Mouse (Mus musculus) ES-Bruce4 (cell line): ENCODE data around the gene Rab5c. TPM values are rescaled to one million over a fixed set of nuclear protein-coding genes. Genes with fewer than 3 reads are reported as not detected.

ENCODE experiments used
- H3K27ac ChIP-seq: 2 replicates; pipeline ENCODE4 v1.5.1; 2012; ENCODE audit warnings: low read length, inconsistent platforms; ENCODE audit not compliant: insufficient read depth
- H3K27me3 ChIP-seq: 2 replicates; pipeline ENCODE4 v1.6.1; 2012; ENCODE audit warnings: mild to moderate bottlenecking, low read length, inconsistent platforms; ENCODE audit not compliant: control insufficient read depth, poor library complexity, insufficient read depth, severe bottlenecking
- H3K36me3 ChIP-seq: 2 replicates; pipeline ENCODE4 v1.6.1; 2012; ENCODE audit warnings: inconsistent platforms, mild to moderate bottlenecking, low read length, moderate library complexity; ENCODE audit not compliant: control insufficient read depth, poor library complexity, insufficient read depth, severe bottlenecking
- H3K4me1 ChIP-seq: one replicate; pipeline ENCODE4 v1.8.1; 2011; ENCODE audit warnings: low read length; ENCODE audit not compliant: control insufficient read depth, insufficient read depth
- H3K4me3 ChIP-seq: 2 replicates; pipeline ENCODE4 v1.5.1; 2011; ENCODE audit warnings: low read depth, mild to moderate bottlenecking, low read length
- H3K9ac ChIP-seq: 2 replicates; pipeline ENCODE4 v1.6.1; 2012; ENCODE audit warnings: low read depth, mild to moderate bottlenecking, inconsistent platforms; ENCODE audit not compliant: poor library complexity, severe bottlenecking
- H3K9me3 ChIP-seq: replicated peaks from 2 replicates; pipeline ENCODE4 v1.6.1; 2012; ENCODE audit warnings: mild to moderate bottlenecking, low read length, inconsistent platforms; ENCODE audit not compliant: control insufficient read depth, poor library complexity, insufficient read depth, severe bottlenecking
- CTCF ChIP-seq: IDR thresholded peaks from one replicate; pipeline ENCODE4 v1.8.1; 2011; ENCODE audit warnings: low read depth, low read length
- EP300 ChIP-seq: IDR thresholded peaks from 2 replicates; pipeline ENCODE4 v1.6.1; 2011; ENCODE audit warnings: low read depth, low read length; ENCODE audit not compliant: insufficient read depth
- POLR2A ChIP-seq: IDR thresholded peaks from one replicate; pipeline ENCODE4 v1.8.1; 2011; ENCODE audit warnings: low read length; ENCODE audit not compliant: insufficient read depth
- polyA plus RNA-seq: library from polyadenylated mRNA; stranded (reverse); fragments of >200 nt; gene quantifications from 2 replicates; pipeline ENCODE4 v1.2.4, GENCODE M21; 2011; ENCODE audit warnings: low read depth; ENCODE audit not compliant: missing spikeins, insufficient read depth, insufficient read length

Gene Rab5c
- polyA plus RNA-seq, 1 experiment: 95.2 TPM

GRCm38 (mm10) chr11:100702081-100702851, 35.7 kb downstream of the Rab5c start:
- Histone ChIP-seq H3K27me3 (no peaks in the 10 kb centered on the region), H3K36me3 (peaks cover 23% of the 10 kb centered on the region), H3K4me3 (no peak overlapping the region), H3K4me1 (no peaks in the 10 kb centered on the region), H3K27ac (no peak overlapping the region), H3K9ac (no peak overlapping the region), H3K9me3 (no peaks in the 10 kb centered on the region)
- TF ChIP-seq CTCF (peak; percentile 93), EP300 (no peak), POLR2A (no peak)

DNA sequence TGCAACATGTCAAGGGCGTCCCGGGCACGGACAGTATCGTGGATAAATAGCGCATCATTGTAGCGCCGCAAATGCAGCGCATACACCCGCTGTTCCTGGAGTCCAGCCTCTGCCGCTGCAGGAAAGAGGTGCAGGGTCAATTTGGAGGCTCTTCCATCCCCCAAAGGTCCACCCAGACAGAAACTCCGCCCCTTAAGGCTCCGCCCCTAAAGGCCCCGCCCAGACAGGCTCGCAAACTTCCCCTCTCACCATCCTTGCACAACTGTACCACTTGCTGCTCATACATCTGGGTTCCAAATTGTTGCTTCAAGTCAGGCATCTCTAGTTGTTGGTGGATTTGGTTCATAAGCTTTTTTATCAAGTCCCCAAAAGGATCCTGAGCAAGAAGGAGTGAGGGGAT, 36.7 kb downstream of the Rab5c start:
- Histone ChIP-seq H3K4me3 (peak overlapping the region; percentile 10), H3K27ac (no peak overlapping the region), H3K9me3 (no peaks in the 10 kb centered on the region), H3K9ac (no peak overlapping the region), H3K4me1 (no peaks in the 10 kb centered on the region), H3K27me3 (no peaks in the 10 kb centered on the region), H3K36me3 (peaks cover 14% of the 10 kb centered on the region)
- TF ChIP-seq POLR2A: no peak
- no peak for TF ChIP-seq EP300

GRCm38 (mm10) chr11:100700710-100701109, 37.3 kb downstream of the Rab5c start:
- H3K9ac ChIP-seq: no peak overlapping the region
- H3K27me3 ChIP-seq: no peaks in the 10 kb centered on the region
- no peak overlapping the region for H3K27ac ChIP-seq
- TF ChIP-seq EP300 (no peak), CTCF (no peak), POLR2A (no peak)
- H3K9me3 ChIP-seq: no peaks in the 10 kb centered on the region
- H3K4me3 ChIP-seq: no peak overlapping the region
- peaks cover 8% of the 10 kb centered on the region for H3K36me3 ChIP-seq
- H3K4me1 ChIP-seq: no peaks in the 10 kb centered on the region

DNA sequence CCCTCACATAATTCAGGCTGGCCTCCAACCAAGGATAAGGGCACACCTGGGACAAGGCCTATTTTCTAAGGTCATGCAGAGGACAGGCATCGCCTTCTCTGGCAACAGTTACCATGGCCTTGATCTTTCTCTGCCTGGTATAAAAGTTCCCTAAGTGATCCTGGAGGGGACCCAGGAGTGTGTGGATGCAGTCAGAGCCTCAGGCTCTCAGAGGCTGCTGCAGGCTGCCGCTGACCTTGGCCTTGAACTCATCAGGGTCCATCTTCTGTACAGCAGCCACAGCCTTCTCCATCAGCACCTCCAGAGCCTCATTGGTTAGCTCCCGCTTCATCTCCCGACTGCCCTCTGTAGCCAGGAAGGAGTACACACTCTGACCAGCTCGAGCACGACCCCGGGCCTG, 40.1 kb downstream of the Rab5c start:
- no peak for TF ChIP-seq CTCF
- no peak for TF ChIP-seq EP300
- no peak for TF ChIP-seq POLR2A

DNA sequence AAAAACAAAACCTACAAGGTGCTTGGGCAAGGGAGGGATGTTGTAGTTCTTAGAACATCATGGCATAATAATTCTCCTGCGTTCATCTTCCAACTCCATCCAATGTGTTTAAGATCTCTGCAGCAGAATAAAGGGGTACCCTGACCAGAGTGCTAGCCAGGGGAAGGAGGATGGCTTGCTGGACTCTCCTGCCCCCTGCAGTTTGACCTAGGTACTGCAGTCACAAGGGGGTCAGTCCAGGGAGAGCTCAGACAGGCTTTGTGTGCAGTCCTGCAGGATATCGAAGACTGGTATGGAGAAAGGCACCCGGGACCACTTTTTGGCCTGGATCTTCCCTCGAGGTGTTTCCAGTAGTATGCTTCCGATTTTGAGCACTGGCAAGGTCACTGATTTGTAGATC, 43.1 kb downstream of the Rab5c start:
- Histone ChIP-seq H3K9me3 (no peaks in the 10 kb centered on the region), H3K36me3 (no peaks in the 10 kb centered on the region), H3K4me3 (no peak overlapping the region), H3K9ac (no peak overlapping the region), H3K27ac (no peak overlapping the region), H3K27me3 (no peaks in the 10 kb centered on the region), H3K4me1 (no peaks in the 10 kb centered on the region)
- TF ChIP-seq EP300: no peak
- TF ChIP-seq CTCF: peak; percentile 97

More for the DNA sequence above, 40.1 kb downstream of the Rab5c start:
- Histone ChIP-seq H3K4me3 (no peak overlapping the region), H3K27ac (no peak overlapping the region), H3K36me3 (no peaks in the 10 kb centered on the region), H3K4me1 (no peaks in the 10 kb centered on the region), H3K27me3 (no peaks in the 10 kb centered on the region), H3K9ac (no peak overlapping the region), H3K9me3 (no peaks in the 10 kb centered on the region)

DNA sequence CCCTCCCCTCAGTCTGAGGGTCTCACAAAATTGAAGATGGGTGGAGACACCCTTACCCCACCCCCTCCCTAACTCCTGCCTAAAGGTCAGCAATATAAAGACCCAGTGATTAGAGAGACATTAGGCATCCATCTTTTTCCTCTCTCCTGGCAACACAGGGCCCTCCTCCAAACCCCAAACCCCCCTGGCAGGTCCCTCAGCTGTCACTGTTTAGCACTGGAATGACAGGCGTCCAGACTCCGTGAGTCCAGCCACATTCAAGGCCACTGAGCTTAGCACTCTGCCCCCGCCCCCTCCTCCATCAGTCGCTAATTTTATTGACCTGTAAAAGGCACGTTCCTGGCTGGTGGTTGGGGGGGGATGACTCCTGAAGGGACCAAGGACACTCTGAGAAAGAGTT, 44.9 kb downstream of the Rab5c start:
- TF ChIP-seq CTCF: no peak
- no peak for TF ChIP-seq POLR2A
- no peak for TF ChIP-seq EP300
- Histone ChIP-seq H3K9me3 (no peaks in the 10 kb centered on the region), H3K4me3 (no peak overlapping the region), H3K9ac (no peak overlapping the region), H3K36me3 (no peaks in the 10 kb centered on the region), H3K27me3 (no peaks in the 10 kb centered on the region), H3K4me1 (no peaks in the 10 kb centered on the region), H3K27ac (no peak overlapping the region)
